Mouse (Mus musculus) myocyte (in vitro differentiated cells): ENCODE results near the gene Prph. TPM values are rescaled to one million over a fixed set of nuclear protein-coding genes. Genes with fewer than 3 reads are reported as not detected.

Source experiments
- H3K27me3 ChIP-seq: one replicate; pipeline ENCODE4 v1.6.1; 2011; ENCODE audit not compliant: control insufficient read depth, insufficient read depth, insufficient read length
- H3K36me3 ChIP-seq: one replicate; pipeline ENCODE4 v1.6.1; 2011; ENCODE audit not compliant: control insufficient read depth, insufficient read depth
- H3K4me2 ChIP-seq: one replicate; pipeline ENCODE4 v1.6.1; 2011; ENCODE audit warnings: low read depth, control low read depth
- H3K4me3 ChIP-seq: one replicate; pipeline ENCODE4 v1.5.1; 2011; ENCODE audit warnings: mild to moderate bottlenecking, control low read depth, moderate library complexity
- H3K79me2 ChIP-seq: one replicate; pipeline ENCODE4 v1.6.1; 2011; ENCODE audit not compliant: control insufficient read depth, insufficient read depth
- H3ac ChIP-seq: one replicate; pipeline ENCODE4 v1.6.1; 2011; ENCODE audit not compliant: control insufficient read depth, insufficient read length
- CEBPB ChIP-seq: IDR thresholded peaks from 2 replicates; pipeline ENCODE4 v1.6.1; 2011; ENCODE audit warnings: mild to moderate bottlenecking, moderate library complexity; ENCODE audit not compliant: poor library complexity, insufficient read depth, severe bottlenecking
- E2F4 ChIP-seq: IDR thresholded peaks from one replicate; pipeline ENCODE4 v1.6.1; 2011; ENCODE audit warnings: mild to moderate bottlenecking, control low read depth, moderate library complexity; ENCODE audit not compliant: insufficient read depth
- MAX ChIP-seq: IDR thresholded peaks from one replicate; pipeline ENCODE4 v1.6.1; 2011; ENCODE audit warnings: low read depth, mild to moderate bottlenecking, control low read depth
- MYOD1 ChIP-seq, 3 experiments: IDR thresholded peaks; one replicate each; pipeline ENCODE4 v1.6.1; 2011; ENCODE audit warnings: control low read depth in 2 of 3, low read depth in 2 of 3, mild to moderate bottlenecking in 2 of 3, moderate library complexity in 1 of 3; ENCODE audit not compliant: insufficient read length in 2 of 3, control insufficient read depth in 1 of 3
- MYOG ChIP-seq, 3 experiments: IDR thresholded peaks; one replicate each; pipeline ENCODE4 v1.6.1; 2011; ENCODE audit warnings: control low read depth in 2 of 3, low read depth in 2 of 3, mild to moderate bottlenecking in 2 of 3; ENCODE audit not compliant: insufficient read length in 2 of 3, control insufficient read depth in 1 of 3, insufficient read depth in 1 of 3
- POLR2A ChIP-seq: IDR thresholded peaks from one replicate; pipeline ENCODE4 v1.6.1; 2011; ENCODE audit warnings: low read depth, mild to moderate bottlenecking, control low read depth, moderate library complexity; ENCODE audit not compliant: insufficient read length
- POLR2AphosphoS2 ChIP-seq: IDR thresholded peaks from one replicate; pipeline ENCODE4 v1.6.1; 2011; ENCODE audit warnings: low read depth, control low read depth; ENCODE audit not compliant: insufficient read length
- REST ChIP-seq: IDR thresholded peaks from one replicate; pipeline ENCODE4 v1.6.1; 2011; ENCODE audit warnings: mild to moderate bottlenecking, control low read depth, moderate library complexity; ENCODE audit not compliant: insufficient read depth, insufficient read length
- SRF ChIP-seq: IDR thresholded peaks from one replicate; pipeline ENCODE4 v1.6.1; 2011; ENCODE audit warnings: low read depth; ENCODE audit not compliant: control insufficient read depth, insufficient read length
- TCF12 ChIP-seq: IDR thresholded peaks from one replicate; pipeline ENCODE4 v1.6.1; 2011; ENCODE audit warnings: mild to moderate bottlenecking, control low read depth; ENCODE audit not compliant: poor library complexity, insufficient read depth, severe bottlenecking
- TCF3 ChIP-seq: IDR thresholded peaks from one replicate; pipeline ENCODE4 v1.6.1; 2011; ENCODE audit warnings: low read depth, control low read depth; ENCODE audit not compliant: insufficient read length
- USF1 ChIP-seq: IDR thresholded peaks from one replicate; pipeline ENCODE4 v1.6.1; 2011; ENCODE audit warnings: low read depth, mild to moderate bottlenecking, control low read depth, moderate library complexity
- polyA plus RNA-seq: library from polyadenylated mRNA; unstranded; fragments of >200 nt; fragmentation: generic; extraction: Trizol; gene quantifications from one replicate; pipeline ENCODE4 v1.2.1, GENCODE M21; 2012; ENCODE audit warnings: missing spikeins

The Prph gene
- polyA plus RNA-seq, 1 experiment: 0.98 TPM

DNA sequence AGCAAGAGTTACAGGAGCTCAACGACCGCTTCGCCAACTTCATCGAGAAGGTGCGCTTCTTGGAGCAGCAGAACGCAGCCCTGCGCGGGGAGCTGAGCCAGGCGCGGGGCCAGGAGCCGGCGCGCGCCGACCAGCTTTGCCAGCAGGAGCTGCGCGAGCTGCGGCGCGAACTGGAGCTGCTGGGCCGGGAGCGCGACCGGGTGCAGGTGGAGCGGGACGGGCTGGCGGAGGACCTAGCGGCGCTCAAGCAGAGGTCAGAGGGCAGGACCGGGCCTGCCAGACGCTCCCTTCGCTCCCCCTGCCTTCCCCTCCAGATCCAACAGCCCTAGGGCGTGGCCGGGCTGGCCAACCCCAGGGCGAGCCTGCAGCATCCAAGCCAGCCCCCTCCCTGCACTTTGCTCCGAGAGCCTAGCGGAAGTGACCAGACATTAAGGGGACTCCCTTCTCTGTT is 562 bp downstream of the Prph start:
- Histone ChIP-seq H3K4me3 (peak overlapping the region; percentile 6), H3K79me2 (no peaks in the 10 kb centered on the region), H3K4me2 (peak overlapping the region; percentile 85), H3K27me3 (peaks cover 39% of the 10 kb centered on the region), H3K36me3 (no peaks in the 10 kb centered on the region), H3ac (no peak overlapping the region)
- TF ChIP-seq CEBPB: no peak
- no peak for TF ChIP-seq E2F4
- TF ChIP-seq MYOG (IDR thresholded peaks at IDR 0.05; ENCODE audit: control insufficient read depth in 1 of 3, insufficient read depth in 1 of 3, insufficient read length in 2 of 3, low read depth in 2 of 3): no peak
- no peak for TF ChIP-seq MYOD1 (IDR thresholded peaks at IDR 0.05; ENCODE audit: control insufficient read depth in 1 of 3, insufficient read length in 2 of 3, low read depth in 2 of 3)
- no peak for TF ChIP-seq TCF3
- no peak for TF ChIP-seq REST
- no peak for TF ChIP-seq SRF
- TF ChIP-seq USF1: no peak
- TF ChIP-seq TCF12: no peak
- no peak for TF ChIP-seq MAX
- TF ChIP-seq POLR2AphosphoS2: no peak
- no peak for TF ChIP-seq POLR2A

DNA sequence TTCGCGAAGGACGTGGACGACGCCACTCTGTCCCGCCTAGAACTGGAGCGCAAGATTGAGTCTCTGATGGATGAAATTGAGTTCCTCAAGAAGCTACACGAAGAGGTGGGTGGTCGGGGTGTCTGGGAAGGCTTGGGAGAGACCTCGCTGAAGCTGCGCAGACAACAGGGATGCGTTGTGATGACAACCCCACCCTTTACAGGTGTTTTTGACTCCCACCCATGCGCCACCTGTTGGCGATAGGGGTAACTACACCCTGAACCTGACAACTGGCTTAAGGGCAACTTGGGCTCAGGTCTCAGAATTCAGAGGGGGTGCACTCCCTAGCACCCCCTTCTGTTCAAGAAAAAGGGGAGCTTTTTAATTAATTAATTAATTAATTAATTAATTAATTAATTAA is 1.4 kb downstream of the Prph start:
- Histone ChIP-seq H3K79me2 (no peaks in the 10 kb centered on the region), H3ac (no peak overlapping the region)

DNA sequence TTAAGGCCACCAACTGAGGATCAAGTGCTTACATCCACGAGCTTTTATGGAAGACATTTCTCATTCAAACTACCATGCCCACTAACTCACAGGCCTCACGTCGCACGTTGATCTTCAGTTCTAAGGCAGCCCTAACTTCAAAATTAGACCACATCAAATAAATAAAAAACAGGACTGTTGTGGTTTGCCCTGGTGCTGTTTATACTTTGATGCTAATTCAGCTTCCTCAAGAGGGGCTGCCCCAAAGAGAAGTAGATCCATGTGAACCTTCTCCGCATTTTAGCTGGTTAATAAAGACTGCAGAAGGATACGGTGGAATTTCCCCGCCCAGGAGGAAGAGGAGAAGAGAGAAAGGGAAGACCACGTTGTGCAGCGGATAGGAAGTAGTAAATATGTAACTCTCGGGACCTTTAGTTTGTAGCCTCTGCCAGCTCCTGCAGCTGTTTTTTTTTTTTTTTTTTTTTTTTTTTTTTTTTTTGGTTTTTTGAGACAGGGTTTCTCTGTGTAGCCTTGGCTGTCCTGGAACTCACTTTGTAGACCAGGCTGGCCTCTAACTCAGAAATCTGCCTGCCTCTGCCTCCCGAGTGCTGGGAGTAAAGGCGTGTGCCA is 10.7 kb downstream of the Prph start:
- H3K36me3 ChIP-seq: no peaks in the 10 kb centered on the region
- H3K4me3 ChIP-seq: no peak overlapping the region
- H3K79me2 ChIP-seq: no peaks in the 10 kb centered on the region
- no peak overlapping the region for H3K4me2 ChIP-seq
- TF ChIP-seq TCF12 (no peak), TCF3 (no peak), CEBPB (no peak), MAX (no peak), USF1 (no peak), MYOD1 (IDR thresholded peaks at IDR 0.05; ENCODE audit: control insufficient read depth in 1 of 3, insufficient read length in 2 of 3, low read depth in 2 of 3) (no peak), SRF (no peak), E2F4 (no peak), POLR2AphosphoS2 (no peak), REST (no peak), MYOG (IDR thresholded peaks at IDR 0.05; ENCODE audit: control insufficient read depth in 1 of 3, insufficient read depth in 1 of 3, insufficient read length in 2 of 3, low read depth in 2 of 3) (no peak), POLR2A (no peak)
- H3ac ChIP-seq: no peak overlapping the region
- peaks cover 46% of the 10 kb centered on the region for H3K27me3 ChIP-seq

More for the DNA sequence above, 1.4 kb downstream of the Prph start:
- H3K36me3 ChIP-seq: no peaks in the 10 kb centered on the region
- TF ChIP-seq E2F4 (no peak), TCF12 (no peak), POLR2AphosphoS2 (no peak), USF1 (no peak), MYOD1 (IDR thresholded peaks at IDR 0.05; ENCODE audit: control insufficient read depth in 1 of 3, insufficient read length in 2 of 3, low read depth in 2 of 3) (peak in 1 of 3 experiments; percentile 42), TCF3 (no peak), CEBPB (no peak), MYOG (IDR thresholded peaks at IDR 0.05; ENCODE audit: control insufficient read depth in 1 of 3, insufficient read depth in 1 of 3, insufficient read length in 2 of 3, low read depth in 2 of 3) (no peak)
- peak overlapping the region; percentile 6 for H3K4me3 ChIP-seq
- peak overlapping the region; percentile 85 for H3K4me2 ChIP-seq
- peaks cover 46% of the 10 kb centered on the region for H3K27me3 ChIP-seq

DNA sequence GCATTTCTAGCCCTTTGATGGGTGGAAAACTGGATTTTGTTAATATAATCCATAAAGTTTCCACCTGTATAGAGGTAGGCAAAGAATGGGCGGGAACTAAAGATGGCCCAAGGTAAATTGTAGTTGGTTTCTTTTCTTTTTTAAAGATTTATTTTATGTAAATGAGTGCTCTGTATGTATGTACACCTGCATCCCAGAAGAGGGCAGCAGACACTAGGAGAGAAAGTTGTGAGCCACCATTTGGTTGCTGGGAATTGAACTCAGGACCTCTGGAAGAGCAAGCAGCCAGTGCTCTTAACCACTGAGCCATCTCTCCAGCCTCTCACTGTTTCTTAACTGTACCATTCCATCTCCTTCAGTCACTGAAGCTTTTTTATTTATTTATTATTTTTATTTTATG is 17.0 kb downstream of the Prph start:
- H3K4me2 ChIP-seq: no peak overlapping the region
- H3K27me3 ChIP-seq: peaks cover 11% of the 10 kb centered on the region
- H3K36me3 ChIP-seq: no peaks in the 10 kb centered on the region
- no peak overlapping the region for H3ac ChIP-seq
- peaks cover 13% of the 10 kb centered on the region for H3K79me2 ChIP-seq
- no peak overlapping the region for H3K4me3 ChIP-seq
- no peak for TF ChIP-seq REST

DNA sequence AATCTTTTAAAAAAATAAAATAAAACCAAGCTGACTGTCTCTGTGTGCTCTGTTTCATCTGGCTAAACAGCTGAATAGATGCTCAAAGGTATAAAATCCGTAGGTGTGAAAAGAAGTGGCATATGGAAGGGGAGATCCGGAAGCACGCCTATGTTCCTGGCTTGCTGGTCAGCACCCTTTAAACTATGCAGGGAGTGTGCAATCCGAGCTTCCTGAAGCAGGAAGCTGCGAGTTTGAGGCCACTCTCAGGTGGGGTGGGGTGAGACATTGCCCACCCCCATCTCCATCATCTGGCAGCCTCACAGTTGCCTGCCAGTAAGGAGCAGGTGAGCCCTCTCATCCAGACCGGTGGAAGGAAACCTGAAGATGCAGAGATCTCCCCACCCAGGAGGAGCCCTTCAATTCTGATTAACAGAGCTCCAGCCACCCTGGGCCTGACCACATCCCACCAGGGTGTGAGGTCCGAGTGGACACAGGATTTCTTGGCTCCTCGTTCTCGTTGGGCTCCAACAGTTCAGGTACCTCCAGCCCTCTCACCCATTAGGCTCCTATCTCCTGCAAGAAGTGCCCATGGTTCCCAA is 19.1 kb downstream of the Prph start, which contains the start of gene Troap:
Gene Troap (plus strand): TSS at position 557 of the 581 bp plus-strand sequence.
- no peak for TF ChIP-seq TCF12
- no peak for TF ChIP-seq POLR2AphosphoS2
- TF ChIP-seq USF1: no peak
- no peak for TF ChIP-seq MYOD1 (IDR thresholded peaks at IDR 0.05; ENCODE audit: control insufficient read depth in 1 of 3, insufficient read length in 2 of 3, low read depth in 2 of 3)
- TF ChIP-seq POLR2A: no peak
- TF ChIP-seq CEBPB: no peak
- TF ChIP-seq TCF3: no peak
- no peak for TF ChIP-seq MAX
- TF ChIP-seq MYOG (IDR thresholded peaks at IDR 0.05; ENCODE audit: control insufficient read depth in 1 of 3, insufficient read depth in 1 of 3, insufficient read length in 2 of 3, low read depth in 2 of 3): no peak
- no peak for TF ChIP-seq E2F4
- no peak for TF ChIP-seq SRF
- TF ChIP-seq REST: no peak
- Histone ChIP-seq H3ac (peak within 1 kb of the TSS; percentile 16), H3K4me2 (peak within 1 kb of the TSS; percentile 95), H3K27me3 (peaks cover 6% of the 10 kb centered on the region), H3K4me3 (peak within 1 kb of the TSS; percentile 72), H3K36me3 (peaks cover 7% of the 10 kb centered on the region), H3K79me2 (peaks cover 13% of the 10 kb centered on the region)
